Mouse (Mus musculus) macrophage (primary cell): ENCODE results near the gene Hyal1. TPM values are rescaled to one million over a fixed set of nuclear protein-coding genes. Genes with fewer than 3 reads are reported as not detected.

ENCODE experiments used
- H3K27ac ChIP-seq: fragments of 350-480 bp; formaldehyde crosslinking; 2 replicates; pipeline ENCODE4 v1.9.0; 2021
- H3K36me3 ChIP-seq: fragments of 350-480 bp; formaldehyde crosslinking; 2 replicates; pipeline ENCODE4 v1.9.0; 2021; ENCODE audit errors: inconsistent target
- H3K4me3 ChIP-seq: fragments of 350-480 bp; formaldehyde crosslinking; 2 replicates; pipeline ENCODE4 v1.9.0; 2021; ENCODE audit errors: inconsistent target
- H3K79me2 ChIP-seq: fragments of 350-480 bp; formaldehyde crosslinking; 2 replicates; pipeline ENCODE4 v1.9.0; 2021; ENCODE audit errors: inconsistent target
- WGBS: methylation state at CpG from one replicate; pipeline ENCODE4 v1.1.7; 2026; ENCODE audit warnings: inconsistent platforms; ENCODE audit not compliant: missing documents; 5-methylcytosine and 5-hydroxymethylcytosine counted together
- polyA plus RNA-seq: library from polyadenylated mRNA; stranded (reverse); fragments of 250-400 nt; gene quantifications from 3 replicates; pipeline ENCODE4 v1.2.4, GENCODE M21; 2018; ENCODE audit warnings: inconsistent platforms

Gene Hyal1
- polyA plus RNA-seq, 1 experiment from 2014 or later: 38.2 TPM

GRCm38 (mm10) chr9:107587833-107588639 is 11.3 kb downstream of the Hyal1 start:
- WGBS: 3% methylated on average over 31 of the region's 33 CpGs
- peak overlapping the region; percentile 63 for H3K4me3 ChIP-seq
- peak overlapping the region; percentile 32 for H3K27ac ChIP-seq
- peaks cover 16% of the 10 kb centered on the region; the same call in 1 of the 2 replicates for H3K36me3 ChIP-seq
- peaks cover 13% of the 10 kb centered on the region; the same call in 1 of the 2 replicates for H3K79me2 ChIP-seq

- WGBS: 92% methylated on average over 25 of the region's 25 CpGs
Measured at GRCm38 (mm10) chr9:107590058-107590772, 13.5 kb downstream of the Hyal1 start.

DNA sequence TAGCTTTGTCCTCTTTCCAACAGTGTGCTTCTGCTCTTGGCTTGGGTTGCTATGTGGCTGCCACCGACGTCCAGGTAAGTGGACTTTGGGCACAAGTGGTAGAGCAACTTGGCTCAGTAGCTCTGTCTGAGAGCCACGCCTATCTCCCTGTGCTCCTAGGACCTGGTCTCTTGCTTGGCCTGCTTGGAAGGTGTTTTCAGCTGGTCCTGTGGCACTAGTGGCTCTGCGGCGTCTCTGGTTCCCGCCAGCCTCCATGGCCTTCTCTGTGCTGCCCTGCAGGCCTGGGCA is 14.0 kb downstream of the Hyal1 start:
- no peak overlapping the region for H3K27ac ChIP-seq
- H3K79me2 ChIP-seq: peaks cover 13% of the 10 kb centered on the region; the same call in 1 of the 2 replicates
- 92% methylated on average over 6 of the region's 6 CpGs for WGBS
- H3K4me3 ChIP-seq: no peak overlapping the region
- peaks cover 16% of the 10 kb centered on the region; the same call in 1 of the 2 replicates for H3K36me3 ChIP-seq

More at GRCm38 (mm10) chr9:107590058-107590772, 13.5 kb downstream of the Hyal1 start:
- Histone ChIP-seq H3K79me2 (peaks cover 13% of the 10 kb centered on the region; the same call in 1 of the 2 replicates), H3K36me3 (peaks cover 16% of the 10 kb centered on the region; the same call in 1 of the 2 replicates), H3K4me3 (no peak overlapping the region), H3K27ac (no peak overlapping the region)

- Histone ChIP-seq H3K27ac (no peak overlapping the region), H3K36me3 (peaks cover 16% of the 10 kb centered on the region; the same call in 1 of the 2 replicates), H3K79me2 (peaks cover 8% of the 10 kb centered on the region; the same call in 1 of the 2 replicates), H3K4me3 (no peak overlapping the region)
- 83% methylated on average over 10 of the region's 11 CpGs for WGBS
Measured at GRCm38 (mm10) chr9:107593101-107593976, 16.6 kb downstream of the Hyal1 start.

- Histone ChIP-seq H3K79me2 (no peaks in the 10 kb centered on the region), H3K27ac (no peak overlapping the region), H3K36me3 (peaks cover 16% of the 10 kb centered on the region; the same call in 1 of the 2 replicates), H3K4me3 (no peak overlapping the region)
- 97% methylated on average over 8 of the region's 8 CpGs for WGBS
Measured at GRCm38 (mm10) chr9:107594281-107595062, 17.7 kb downstream of the Hyal1 start.

DNA sequence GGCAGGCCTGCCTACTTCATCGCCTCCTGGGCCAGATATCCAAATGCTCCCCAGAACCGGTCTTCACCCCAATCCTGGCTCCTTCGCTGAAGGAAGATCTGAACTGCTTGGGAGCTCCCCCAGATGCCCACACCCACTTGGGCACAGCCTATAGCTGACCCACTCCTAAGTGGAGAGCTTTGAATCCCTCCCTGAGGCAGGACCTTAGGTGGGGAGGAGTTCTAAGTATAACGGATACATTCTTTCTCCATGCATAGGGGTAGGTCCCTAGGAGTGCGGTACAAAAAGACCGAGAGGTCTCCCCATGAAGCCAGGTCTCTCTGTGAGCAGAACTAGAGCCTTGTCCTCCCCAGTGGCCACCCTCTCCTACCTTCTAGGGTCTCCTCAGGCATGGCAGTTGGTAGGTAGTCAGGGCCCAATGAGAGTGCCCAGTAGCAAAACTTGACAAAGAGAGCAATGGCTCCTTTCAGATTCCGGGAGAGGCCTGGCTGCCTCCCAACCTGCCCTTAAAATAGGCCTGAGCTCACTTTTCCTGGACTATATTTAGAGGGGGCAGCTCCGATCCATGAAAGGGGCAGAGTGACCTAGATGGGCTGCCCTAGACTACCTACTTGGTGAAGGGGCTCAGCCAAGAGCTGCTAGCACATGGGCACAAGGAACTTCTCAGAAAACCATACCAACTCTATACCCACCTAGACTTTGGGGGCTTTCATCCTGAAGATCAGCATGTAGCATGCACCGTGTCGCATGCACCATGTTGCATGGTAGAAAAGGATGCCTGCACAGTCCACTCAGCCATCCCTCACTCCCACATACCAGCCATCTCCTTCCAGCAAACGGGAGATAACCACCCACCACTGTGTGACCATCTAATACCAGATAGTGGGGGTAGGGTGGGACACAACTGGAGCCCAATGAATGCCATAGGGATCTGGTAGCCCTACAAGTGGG is 20.2 kb downstream of the Hyal1 start:
- 94% methylated on average over 11 of the region's 11 CpGs for WGBS
- H3K4me3 ChIP-seq: no peak overlapping the region

DNA sequence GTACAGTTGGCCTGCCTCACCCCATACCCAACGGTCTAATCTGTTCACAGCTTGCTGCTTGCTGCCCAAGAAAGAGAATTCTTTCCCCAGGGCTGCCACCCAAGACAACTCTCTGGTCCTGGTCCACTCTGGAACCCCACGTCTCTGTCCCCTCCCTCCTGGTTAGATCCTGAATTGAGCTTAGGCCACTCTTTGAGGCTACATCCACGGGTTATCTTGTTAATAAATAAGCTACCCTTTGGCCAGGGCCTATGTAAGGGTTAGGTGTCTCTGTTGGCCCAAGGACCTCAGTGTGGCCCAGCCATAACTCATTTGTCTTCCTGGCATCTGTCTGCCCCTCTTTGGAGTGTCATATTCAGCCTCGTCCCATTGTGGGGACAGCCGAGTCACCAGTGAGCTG is 21.7 kb downstream of the Hyal1 start:
- no peaks in the 10 kb centered on the region for H3K36me3 ChIP-seq
- 86% methylated on average over 5 of the region's 5 CpGs for WGBS
- H3K27ac ChIP-seq: no peak overlapping the region
- no peak overlapping the region for H3K4me3 ChIP-seq
- H3K79me2 ChIP-seq: no peaks in the 10 kb centered on the region

More for the DNA sequence above, 20.2 kb downstream of the Hyal1 start:
- H3K27ac ChIP-seq: no peak overlapping the region
- H3K79me2 ChIP-seq: no peaks in the 10 kb centered on the region
- peaks cover 6% of the 10 kb centered on the region; the same call in 1 of the 2 replicates for H3K36me3 ChIP-seq

- no peak overlapping the region for H3K27ac ChIP-seq
- H3K36me3 ChIP-seq: no peaks in the 10 kb centered on the region
- no peak overlapping the region for H3K4me3 ChIP-seq
- WGBS: 95% methylated on average over 9 of the region's 9 CpGs
- H3K79me2 ChIP-seq: no peaks in the 10 kb centered on the region
Measured at GRCm38 (mm10) chr9:107599433-107599832, 22.7 kb downstream of the Hyal1 start.

GRCm38 (mm10) chr9:107599842-107600241 is 23.1 kb downstream of the Hyal1 start:
- Histone ChIP-seq H3K4me3 (no peak overlapping the region), H3K36me3 (no peaks in the 10 kb centered on the region), H3K27ac (no peak overlapping the region), H3K79me2 (no peaks in the 10 kb centered on the region)
- 86% methylated on average over 12 of the region's 14 CpGs for WGBS

DNA sequence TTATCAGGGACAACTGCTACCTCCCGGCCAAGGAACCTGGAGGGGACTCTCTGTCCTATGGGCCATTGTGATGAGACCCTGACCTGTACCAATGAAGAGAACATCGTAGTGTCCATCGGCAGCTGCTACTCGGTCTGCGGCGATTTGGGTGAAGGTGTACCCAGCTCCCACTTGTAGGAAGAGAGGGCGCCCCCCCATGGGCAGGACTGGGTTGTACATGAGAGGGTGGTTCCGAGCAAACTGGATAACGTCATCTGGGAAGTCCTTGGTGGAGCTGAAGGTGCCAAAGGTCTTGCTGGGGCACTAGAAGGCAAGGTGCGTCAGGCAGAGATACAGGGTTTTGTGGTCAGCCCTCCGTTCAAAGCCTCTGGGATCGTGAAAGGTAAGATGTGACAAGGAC is 24.0 kb downstream of the Hyal1 start:
- 73% methylated on average over 12 of the region's 12 CpGs for WGBS
- H3K36me3 ChIP-seq: no peaks in the 10 kb centered on the region
- no peak overlapping the region for H3K4me3 ChIP-seq
- no peak overlapping the region for H3K27ac ChIP-seq
- no peaks in the 10 kb centered on the region for H3K79me2 ChIP-seq

GRCm38 (mm10) chr9:107601275-107601674 is 24.5 kb downstream of the Hyal1 start:
- H3K79me2 ChIP-seq: no peaks in the 10 kb centered on the region
- no peak overlapping the region for H3K27ac ChIP-seq
- H3K4me3 ChIP-seq: no peak overlapping the region
- H3K36me3 ChIP-seq: no peaks in the 10 kb centered on the region
- WGBS: 81% methylated on average over 11 of the region's 11 CpGs

- Histone ChIP-seq H3K4me3 (no peak overlapping the region), H3K27ac (no peak overlapping the region), H3K79me2 (no peaks in the 10 kb centered on the region), H3K36me3 (no peaks in the 10 kb centered on the region)
- WGBS: 10% methylated on average over 10 of the region's 10 CpGs
Measured at GRCm38 (mm10) chr9:107602068-107602648, 25.4 kb downstream of the Hyal1 start.
